Mouse (Mus musculus): ENCODE measurements around the gene Tbata.

Tbata gene

DNA sequence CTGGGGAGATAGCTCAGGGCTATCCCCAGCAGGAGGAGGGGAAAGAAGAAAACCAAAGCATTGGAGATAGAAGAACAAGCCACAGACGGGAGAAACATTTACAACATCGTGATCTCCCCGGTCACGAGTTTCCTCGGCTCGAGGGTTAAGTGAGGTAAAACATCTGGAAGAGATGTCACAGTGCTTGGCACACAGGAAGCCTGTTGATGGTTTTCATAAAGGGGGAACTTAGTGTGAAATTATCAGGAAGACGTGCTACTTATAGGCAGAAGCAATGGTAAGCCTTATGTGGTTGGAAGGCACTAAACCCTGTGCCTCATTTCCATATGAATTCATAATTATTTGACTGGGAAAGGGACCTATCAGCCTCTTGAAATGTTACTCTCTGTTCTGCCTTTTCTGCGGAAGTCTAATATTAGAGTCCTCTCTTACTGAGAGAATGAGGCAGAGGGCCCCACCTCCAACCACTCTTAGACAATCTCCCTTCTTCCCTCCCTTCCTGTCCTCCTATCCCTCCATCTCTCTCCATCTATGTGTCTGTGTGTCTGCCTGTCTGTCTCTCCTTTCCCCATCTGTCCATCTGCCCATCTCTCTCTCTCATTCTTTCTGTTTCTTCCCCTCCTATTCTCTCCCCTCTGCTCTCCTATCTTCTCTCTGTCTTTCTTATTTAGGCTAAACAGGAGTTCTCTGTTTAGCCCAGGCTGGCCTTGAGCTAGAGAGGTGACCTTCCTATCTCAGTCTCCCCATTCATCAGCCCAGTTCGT is 4.2 kb upstream of the Tbata start:
- DNase-seq (ENCODE audit: low spot score in 2 of 2), result no peak

DNA sequence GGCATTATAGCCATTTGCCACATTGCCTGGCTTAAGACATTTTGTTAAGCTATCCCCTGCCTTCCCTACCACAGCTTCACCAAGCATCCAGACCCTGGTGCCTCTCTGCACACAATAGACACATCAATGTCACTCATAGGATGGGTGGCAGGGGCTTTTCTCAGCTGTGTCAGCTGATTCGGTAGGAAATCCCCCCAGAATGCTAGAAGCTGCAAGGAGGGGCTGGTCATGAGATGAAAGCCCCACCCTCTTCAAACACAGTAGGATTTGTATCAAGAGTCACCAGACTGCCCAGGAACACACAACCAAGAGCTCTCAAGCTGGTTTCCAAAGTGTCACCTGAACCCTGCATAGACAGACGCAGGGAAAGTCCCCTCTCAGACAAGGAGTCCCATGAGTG is 3.4 kb upstream of the Tbata start:
- no peak for DNase-seq (ENCODE audit: low spot score in 2 of 2)

- no peak for DNase-seq (ENCODE audit: low spot score in 2 of 2)
These were observed 742 bp downstream of the Tbata start for GRCm38 (mm10) chr10:61172496-61172895.

DNA sequence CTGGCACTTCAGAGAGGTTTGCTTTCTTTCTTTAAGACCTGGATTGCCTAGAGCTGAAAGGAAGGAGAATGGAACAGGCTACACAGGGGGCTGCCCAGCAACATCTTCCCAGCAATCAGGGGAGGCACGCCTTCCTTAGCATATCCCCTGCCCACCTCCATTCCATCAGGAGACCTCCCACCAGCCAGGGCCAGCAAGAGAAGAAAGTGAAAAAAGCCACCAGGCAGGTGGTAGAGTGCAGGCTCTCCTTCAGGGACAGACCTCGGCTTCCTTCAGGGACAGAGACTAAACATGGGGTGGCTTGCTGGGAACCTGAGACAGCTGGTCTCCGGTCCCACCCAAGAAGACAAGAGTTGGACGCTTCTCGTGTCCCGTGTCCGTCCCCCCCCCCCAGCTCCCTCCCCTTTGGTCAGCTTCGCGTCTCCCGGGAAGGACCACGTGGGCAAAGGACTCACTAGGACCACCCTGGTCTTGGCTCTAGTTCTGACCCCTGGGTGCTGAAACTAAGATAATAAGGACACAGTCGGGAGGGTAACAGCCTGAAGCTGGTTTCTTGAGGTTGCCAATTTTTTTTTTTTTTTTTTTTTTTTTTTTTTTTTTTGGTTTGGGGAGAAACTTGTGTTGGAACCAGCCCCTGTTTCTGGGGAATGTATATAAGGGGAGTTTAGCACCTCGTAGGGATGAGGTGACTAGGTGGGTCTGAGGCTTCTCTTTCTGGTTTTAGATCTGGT is 3.1 kb downstream of the Tbata start:
- no peak for DNase-seq (ENCODE audit: low spot score in 2 of 2)

DNA sequence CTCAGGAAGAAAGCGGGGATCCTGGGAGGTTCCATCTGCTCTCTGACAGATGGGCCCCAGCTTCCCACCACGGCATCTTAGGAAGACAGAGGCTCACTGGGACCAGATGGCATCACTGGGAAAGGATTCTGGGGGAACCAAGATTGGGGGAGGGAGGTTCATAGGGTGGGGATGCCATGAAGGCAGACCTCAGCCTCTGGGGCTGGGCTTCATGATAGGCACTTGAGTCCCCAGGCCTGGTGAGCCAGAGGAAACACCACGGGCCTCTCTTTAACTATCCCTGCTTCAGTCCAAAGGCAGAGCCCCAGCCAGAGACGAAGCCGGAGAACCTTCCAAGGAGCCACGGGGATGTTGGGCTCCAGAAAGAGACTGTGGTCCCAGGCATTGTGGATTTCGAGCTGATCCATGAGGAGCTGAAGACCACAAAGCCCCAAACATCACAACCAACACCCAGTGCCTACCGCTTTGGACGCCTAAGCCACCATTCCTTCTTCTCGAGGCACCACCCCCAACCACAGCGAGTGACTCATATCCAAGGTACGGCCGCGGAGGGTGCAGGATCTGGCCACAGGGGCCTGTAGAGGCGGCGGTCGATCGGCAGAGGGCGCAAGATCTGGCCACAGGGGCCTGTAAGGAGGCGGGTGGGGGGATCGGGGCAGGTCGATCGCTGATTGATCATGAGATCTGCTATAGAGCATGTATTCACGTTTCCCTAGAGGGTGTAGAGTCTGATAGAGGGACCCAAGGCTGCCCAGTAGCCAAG is 3.9 kb downstream of the Tbata start:
- peak in 1 of 2 experiments; percentile 18 for DNase-seq (ENCODE audit: low spot score in 2 of 2)

DNA sequence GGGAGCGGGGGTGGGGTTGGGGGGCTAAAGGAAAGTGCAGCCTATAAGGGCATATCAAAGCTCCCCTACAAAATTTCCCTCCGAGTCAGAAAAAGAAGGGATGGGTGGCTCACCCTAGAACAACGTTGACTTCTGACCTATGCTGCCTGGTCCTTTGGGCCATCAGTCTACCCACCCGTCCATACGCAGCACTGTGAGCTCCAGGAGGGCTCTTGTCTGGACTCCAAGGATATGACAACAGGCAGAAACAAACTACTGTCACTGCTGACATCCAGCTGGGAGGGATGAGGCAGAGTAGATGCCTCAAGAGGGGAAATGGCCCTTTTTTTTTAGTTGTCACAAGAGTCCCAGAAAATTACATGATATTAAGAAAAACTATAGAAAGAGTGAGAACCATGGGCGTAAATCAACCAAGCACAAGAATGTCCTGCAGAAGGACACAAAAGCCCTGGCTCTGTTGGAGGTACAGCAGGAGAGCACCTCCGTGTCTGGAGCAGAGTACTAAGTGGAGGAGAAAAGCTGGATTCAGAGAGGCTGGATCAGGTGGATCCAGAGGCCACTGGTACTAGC is 4.6 kb downstream of the Tbata start:
- no peak for DNase-seq (ENCODE audit: low spot score in 2 of 2)

GRCm38 (mm10) chr10:61177751-61178150 is 6.0 kb downstream of the Tbata start:
- no peak for DNase-seq (ENCODE audit: low spot score in 2 of 2)

DNA sequence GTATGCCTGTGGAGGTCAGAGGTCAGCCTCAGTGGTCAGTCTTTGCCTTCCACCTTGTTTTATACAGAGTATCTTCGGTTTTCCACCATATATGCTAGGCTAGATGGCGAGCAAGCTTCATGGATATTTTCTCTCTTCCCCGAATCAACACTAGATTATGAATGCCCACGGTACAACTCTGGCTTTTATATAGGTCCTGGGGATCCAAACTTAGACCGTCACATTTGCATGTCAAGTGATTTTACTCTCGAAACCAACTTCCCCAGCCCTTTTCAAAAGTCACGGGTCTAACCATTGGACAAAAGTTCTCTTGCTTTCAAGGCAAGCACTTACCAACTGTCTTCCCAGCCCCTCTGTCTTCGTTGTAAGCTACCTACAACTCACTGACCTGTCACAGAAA is 6.9 kb downstream of the Tbata start:
- no peak for DNase-seq (ENCODE audit: low spot score in 2 of 2)

- DNase-seq (ENCODE audit: low spot score in 2 of 2), result no peak
These were observed 8.2 kb downstream of the Tbata start for GRCm38 (mm10) chr10:61179927-61180326.

DNA sequence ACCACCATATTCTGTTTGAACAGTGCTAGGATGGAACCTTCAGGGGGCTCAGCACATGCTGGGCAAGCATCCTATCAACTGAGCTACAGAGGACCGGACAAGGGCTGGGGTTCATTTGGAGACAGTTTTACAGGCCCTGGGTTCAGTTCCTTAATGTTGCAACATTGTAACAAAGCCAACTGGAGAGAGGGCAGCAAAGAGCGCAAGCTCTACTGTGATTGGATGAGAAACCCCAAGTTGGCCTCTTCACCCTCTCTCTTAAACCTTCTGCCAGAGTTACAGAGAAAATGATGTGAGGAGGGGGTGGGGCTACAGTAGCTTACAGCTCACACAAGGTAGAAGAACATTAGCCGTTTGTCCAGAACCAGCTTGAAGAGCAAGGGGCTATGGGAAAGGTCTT is 15.2 kb downstream of the Tbata start:
- DNase-seq (ENCODE audit: low spot score in 2 of 2), result no peak

DNA sequence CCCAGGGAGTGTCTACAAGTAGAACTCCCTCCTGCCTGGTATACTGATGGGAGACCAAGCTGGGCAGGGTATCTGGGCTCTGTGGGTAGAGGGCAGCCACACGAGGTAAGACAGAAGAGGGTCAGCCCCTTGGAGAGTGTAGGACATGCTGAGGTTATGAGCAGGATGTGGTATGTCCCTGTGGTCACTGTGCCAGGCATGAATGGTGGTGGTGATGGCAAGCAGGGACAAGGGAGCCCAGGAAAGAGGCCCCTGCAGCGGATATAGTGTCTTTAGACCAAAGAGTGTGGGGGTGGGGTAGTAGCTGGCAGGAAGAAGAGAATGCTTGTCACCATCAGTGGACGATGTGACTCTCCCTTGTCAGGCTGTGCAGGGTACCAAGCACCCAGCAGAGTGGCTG is 16.3 kb downstream of the Tbata start:
- no peak for DNase-seq (ENCODE audit: low spot score in 2 of 2)

- no peak for DNase-seq (ENCODE audit: low spot score in 2 of 2)
These were observed 22.9 kb downstream of the Tbata start for GRCm38 (mm10) chr10:61194611-61195010.

- no peak for DNase-seq (ENCODE audit: low spot score in 2 of 2)
These were observed 23.5 kb downstream of the Tbata start for GRCm38 (mm10) chr10:61195216-61195615.

- DNase-seq (ENCODE audit: low spot score in 2 of 2), result no peak
These were observed 24.1 kb downstream of the Tbata start for GRCm38 (mm10) chr10:61195718-61196291.

DNA sequence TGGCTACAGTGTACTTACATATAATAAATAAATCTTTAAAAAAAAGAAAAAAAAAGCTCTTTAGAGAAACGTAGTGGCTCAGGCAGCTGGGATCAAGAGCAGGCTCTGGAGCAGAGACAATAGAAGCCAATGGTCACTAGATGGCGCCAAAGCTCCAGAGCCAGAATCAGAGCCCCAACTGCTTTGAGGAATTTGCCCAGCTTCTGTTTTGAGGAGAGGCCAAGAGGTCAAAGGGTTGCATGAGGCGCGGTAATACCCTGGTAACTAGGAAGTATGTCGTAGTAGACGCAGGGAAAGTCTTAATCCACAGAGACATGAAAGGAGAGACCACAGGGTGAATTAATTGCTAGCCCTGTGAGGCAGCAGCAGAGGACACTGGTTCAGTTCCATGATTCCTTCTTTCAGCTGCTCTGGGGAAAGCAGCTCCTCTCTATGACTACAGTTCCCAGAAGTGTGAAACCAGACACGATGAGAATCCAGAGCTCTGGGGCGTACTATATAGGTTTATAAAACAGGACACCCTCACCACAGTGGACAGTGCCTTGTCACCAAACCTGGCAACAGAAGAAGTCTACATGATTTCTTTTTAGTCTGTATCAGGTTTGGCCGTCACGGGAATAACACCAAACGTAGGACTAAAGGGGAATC is 27.9 kb downstream of the Tbata start:
- DNase-seq (ENCODE audit: low spot score in 2 of 2), result peak; percentile 22 to 72

GRCm38 (mm10) chr10:61200232-61200820 is 28.6 kb downstream of the Tbata start:
- DNase-seq (ENCODE audit: low spot score in 2 of 2), result no peak

DNA sequence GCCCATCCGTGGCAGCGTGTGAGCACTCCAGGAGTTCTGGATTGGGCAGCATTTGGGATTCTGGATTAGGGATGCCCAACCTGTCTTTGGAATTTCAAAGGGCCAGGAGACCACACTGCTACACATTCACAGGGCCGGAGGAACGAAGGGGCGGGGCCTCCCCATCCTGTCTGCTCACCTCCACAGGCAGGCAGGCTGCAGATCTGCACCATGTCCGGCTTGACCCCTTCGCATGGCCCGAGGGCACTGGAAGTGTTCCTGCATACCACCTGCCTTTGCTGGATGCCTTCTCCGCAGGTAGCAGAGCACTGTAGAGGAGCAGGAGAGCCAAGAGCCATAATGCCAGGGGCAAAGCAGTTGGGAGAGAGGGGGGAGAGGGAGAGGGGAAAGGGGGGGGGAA is 29.2 kb downstream of the Tbata start:
- no peak for DNase-seq (ENCODE audit: low spot score in 2 of 2)

DNA sequence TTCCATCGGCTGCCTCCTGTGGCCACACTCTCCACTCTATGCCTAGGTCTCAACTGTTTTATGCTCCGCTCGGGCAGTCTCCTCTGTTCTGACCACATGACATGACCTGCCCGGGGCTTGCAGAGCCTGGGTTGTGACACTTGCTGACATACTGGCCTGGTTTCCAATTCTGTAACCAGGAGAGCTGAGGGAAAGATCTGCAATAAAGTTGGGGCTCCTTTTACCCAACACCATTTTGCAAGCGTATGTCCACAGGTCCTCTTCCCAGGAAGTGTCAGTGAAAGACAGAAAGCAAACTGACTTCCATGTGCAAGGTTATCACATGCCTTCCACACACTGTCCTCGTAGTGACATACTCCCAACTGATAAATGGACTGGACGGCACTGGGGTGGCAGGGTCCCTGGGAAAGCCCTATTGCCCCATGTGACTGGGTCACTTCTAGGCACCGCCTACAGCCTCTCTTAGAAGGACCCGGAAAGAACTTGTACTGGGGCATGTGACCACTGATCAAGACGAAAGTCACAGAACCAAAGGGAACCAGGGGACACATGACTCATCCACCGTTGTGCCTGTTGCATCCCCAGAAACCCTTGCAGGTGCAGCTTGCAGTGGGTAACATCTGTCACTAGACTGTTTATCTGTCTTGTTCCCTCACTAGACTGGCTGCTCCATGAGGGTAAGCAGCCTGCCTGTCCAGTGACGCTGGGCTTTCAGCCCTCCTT is 30.0 kb downstream of the Tbata start:
- no peak for DNase-seq (ENCODE audit: low spot score in 2 of 2)

DNA sequence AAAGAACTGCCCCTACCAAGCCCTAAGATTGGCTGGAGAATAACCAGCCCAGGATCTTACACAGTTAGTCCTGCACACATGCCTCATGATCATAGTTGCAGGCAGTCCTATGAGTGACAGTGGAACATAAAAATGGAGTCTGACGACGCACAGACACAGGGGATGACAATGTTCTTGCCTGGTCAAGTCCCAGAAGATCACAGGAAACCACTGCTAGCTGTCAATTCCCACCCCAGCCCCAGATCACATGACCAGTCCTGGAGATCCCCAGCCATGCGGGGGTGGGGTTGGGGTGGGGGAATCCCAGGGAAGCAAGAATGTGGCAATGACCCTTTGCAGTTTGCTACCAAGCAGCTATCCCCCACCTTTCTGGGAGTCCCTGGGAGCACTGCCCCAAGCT is 32.2 kb downstream of the Tbata start:
- no peak for DNase-seq (ENCODE audit: low spot score in 2 of 2)

DNA sequence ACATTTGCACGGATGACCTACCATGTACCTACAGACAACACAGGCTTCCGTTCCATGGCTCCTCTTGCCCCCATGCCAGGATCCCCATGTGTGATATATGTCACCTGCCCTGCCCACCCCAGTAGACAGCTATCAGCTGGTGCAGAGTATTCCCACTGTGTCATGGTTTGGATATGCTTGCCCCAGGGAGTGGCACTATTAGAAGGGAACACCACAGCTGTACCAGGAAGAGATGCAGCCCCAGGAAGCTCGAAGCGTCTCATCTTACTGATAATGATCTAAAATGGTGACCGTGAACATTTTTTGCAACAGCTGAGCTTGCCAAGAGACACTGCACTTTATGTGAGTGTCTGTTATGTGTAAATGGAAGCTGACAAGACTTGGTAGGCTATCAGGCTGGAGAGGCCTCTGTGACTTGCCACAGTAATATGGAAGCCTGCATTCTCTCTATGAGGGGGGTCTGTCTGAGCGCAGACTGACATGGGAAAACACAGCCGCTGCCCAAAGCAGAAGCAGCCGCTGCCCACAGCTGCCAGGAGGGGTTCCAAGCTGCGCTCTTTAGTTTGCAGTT is 36.4 kb downstream of the Tbata start:
- no peak for DNase-seq (ENCODE audit: low spot score in 2 of 2)
